Mouse (Mus musculus) bone marrow, adult 2 months (tissue): ENCODE data around the gene Sesn2. TPM values are rescaled to one million over a fixed set of nuclear protein-coding genes. Genes with fewer than 3 reads are reported as not detected.

Source experiments
- H3K27ac ChIP-seq: fragments of 200-500 bp; 2 replicates; pipeline ENCODE4 v1.5.1; 2012; ENCODE audit warnings: low read depth, mild to moderate bottlenecking, control low read depth, inconsistent platforms, low read length; ENCODE audit not compliant: control insufficient read depth, poor library complexity, insufficient read depth
- H3K4me1 ChIP-seq: fragments of 200-500 bp; 2 replicates; pipeline ENCODE4 v1.6.1; 2011; ENCODE audit warnings: low read length; ENCODE audit not compliant: control insufficient read depth, insufficient read depth
- H3K4me3 ChIP-seq: fragments of 200-500 bp; replicated peaks from 2 replicates; pipeline ENCODE3; 2011; ENCODE audit warnings: mild to moderate bottlenecking, low read depth, low read length, control low read depth; ENCODE audit not compliant: control insufficient read depth
- CTCF ChIP-seq: fragments of 200-500 bp; IDR thresholded peaks from 2 replicates; pipeline ENCODE4 v1.5.1; 2011; ENCODE audit warnings: low read length, control low read depth; ENCODE audit not compliant: control insufficient read depth, insufficient read depth
- POLR2A ChIP-seq: fragments of 200-500 bp; IDR thresholded peaks from 2 replicates; pipeline ENCODE4 v1.6.1; 2011; ENCODE audit warnings: low read depth, mild to moderate bottlenecking, control low read depth, low read length, borderline replicate concordance; ENCODE audit not compliant: control insufficient read depth
- WGBS: fragments of 180-500 bp; shearing (Covaris S2); methylation state at CpG from one replicate; pipeline ENCODE4 v1.1.7; 2018; 5-methylcytosine and 5-hydroxymethylcytosine counted together
- polyA plus RNA-seq: library from polyadenylated mRNA; stranded (reverse); fragments of >200 nt; gene quantifications from 2 replicates; pipeline ENCODE4 v1.2.4, GENCODE M21; 2011; ENCODE audit warnings: low replicate concordance; ENCODE audit not compliant: missing spikeins, insufficient read depth, insufficient read length

Gene Sesn2
- polyA plus RNA-seq, 1 experiment: 20.0 TPM

DNA sequence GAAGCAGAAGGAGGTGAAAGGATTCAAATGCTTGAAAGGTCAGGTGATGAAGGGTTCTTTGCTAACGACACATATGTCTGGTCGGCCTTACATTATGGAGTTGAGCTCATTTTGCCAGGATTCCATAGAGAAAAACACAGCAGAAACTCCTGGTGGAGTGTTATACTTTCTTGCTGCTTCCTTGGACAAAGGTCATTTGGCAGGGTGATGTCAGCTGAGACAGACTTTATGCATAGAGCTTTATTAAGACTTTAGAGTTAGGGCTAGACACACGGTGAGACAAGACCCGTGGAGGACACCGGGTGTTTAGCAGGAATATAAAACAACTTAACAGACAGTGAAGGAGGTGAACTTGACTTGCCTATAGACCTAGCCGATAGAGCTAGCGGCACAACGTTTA is 32.5 kb downstream of the Sesn2 start:
- 87% methylated on average over 8 of the region's 8 CpGs for WGBS
- TF ChIP-seq CTCF: no peak
- no peak for TF ChIP-seq POLR2A
- Histone ChIP-seq H3K4me3 (no peak overlapping the region), H3K4me1 (peaks cover 2% of the 10 kb centered on the region), H3K27ac (no peak overlapping the region)

DNA sequence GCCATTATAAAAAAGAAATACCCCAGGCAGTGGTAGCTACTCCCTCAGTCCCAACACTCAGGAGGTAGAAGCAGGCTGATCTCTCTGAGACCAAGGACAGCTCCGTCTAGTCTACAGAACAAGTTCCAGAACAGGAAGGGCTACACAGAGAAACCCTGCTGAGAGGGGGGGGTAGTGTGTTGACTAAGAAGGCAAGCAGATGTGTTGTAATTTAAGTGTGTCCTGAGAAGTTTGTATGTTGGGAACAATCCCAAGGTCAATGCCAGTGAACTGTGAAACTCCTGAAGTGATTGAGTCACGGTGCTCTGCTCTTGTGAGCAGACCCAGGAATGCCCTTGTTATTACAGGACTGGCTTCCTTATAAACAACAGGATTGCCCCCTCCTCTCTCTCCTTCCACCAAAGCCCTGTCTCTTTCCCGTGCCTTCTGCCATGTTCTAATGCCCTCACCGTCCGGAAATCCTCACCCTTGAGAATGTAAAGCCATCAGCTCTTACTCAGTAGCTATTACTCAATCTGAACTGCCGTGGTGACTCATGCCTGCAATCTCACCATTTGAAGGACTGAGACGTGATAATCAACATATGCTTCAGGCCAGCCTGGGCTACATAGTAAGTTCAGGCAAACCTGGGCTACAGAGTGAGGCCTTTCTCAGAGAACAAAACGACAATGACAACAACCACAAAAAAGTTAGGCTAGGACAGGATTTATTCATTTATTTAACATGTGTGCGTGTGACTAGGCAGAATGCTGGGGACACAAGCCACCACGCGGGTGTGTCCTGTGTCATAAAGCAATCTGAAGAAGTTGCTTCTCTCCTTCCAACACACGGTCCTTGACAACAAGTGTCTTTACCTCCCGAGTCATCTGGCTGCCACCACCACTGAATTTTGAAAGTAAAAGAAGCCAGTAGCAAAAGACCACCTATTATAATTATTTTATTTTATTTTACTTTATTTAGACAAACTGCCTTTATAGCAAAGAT is 34.1 kb downstream of the Sesn2 start:
- Histone ChIP-seq H3K27ac (peak overlapping the region; percentile 50), H3K4me3 (no peak overlapping the region), H3K4me1 (peaks cover 2% of the 10 kb centered on the region)
- TF ChIP-seq CTCF (no peak), POLR2A (no peak)
- WGBS: 51% methylated on average over 13 of the region's 13 CpGs

DNA sequence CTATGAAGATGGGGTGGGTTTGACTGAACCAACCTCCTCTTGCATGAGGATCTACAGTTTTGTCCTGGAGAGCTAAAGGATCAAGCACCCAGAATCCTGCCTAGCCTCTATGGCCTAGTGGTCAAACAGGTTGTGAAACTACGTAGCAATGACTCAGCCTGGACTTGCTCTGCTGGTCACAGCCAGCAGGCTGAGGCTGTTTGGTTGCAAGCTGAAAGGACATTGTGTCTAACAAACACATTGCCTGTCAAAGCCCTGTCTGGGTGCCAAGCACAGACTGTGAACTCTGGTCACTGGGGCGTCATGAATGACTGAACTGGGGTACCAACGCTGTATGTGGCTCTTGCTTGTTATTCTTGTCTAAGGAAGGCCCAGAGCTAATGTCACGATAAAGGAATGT is 35.7 kb downstream of the Sesn2 start:
- Histone ChIP-seq H3K4me1 (peaks cover 2% of the 10 kb centered on the region), H3K4me3 (no peak overlapping the region), H3K27ac (peak overlapping the region; percentile 66)
- no peak for TF ChIP-seq CTCF
- TF ChIP-seq POLR2A: no peak
- 67% methylated on average over 4 of the region's 4 CpGs for WGBS

DNA sequence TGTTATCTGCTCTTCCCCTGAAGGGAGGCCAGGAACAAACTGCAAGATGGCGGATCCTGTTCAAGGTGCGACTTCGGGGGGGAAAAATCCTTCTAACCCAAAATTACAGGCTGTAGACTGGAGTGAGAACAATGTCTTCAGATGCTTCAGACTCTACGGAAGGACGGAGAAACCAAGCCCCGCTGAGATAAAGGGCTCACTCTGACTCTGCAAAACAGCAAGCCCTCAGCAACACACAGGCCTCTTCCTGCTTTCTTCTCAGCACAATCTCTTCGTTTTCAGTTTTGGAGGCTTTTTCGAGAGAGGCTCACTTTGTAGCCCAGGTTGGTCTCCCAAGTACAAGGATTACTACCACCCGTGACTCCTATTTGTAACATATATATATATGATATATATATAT is 36.9 kb downstream of the Sesn2 start:
- Histone ChIP-seq H3K4me3 (no peak overlapping the region), H3K27ac (no peak overlapping the region), H3K4me1 (peaks cover 2% of the 10 kb centered on the region)
- WGBS: 28% methylated on average over 9 of the region's 9 CpGs
- TF ChIP-seq CTCF: no peak
- no peak for TF ChIP-seq POLR2A

DNA sequence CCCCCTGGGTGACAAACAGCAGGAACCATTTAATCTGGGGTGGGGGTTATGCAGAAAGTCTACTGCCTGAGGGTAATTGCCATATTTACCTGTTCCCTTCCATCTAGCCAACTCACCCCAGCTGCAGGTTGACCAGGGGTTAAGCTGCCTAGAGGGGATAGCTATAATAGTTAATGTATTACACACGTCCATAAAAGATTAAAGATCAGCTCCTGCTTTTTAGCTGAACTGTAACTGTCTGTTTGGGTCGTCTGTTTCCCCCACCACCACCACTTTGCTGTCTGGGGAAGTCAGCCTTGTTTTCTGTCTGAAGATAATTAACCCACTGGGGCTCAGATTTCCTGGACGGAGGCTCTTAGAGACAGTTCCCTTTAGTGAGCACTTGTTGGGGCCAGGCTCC is 40.4 kb downstream of the Sesn2 start:
- Histone ChIP-seq H3K27ac (no peak overlapping the region), H3K4me1 (peaks cover 2% of the 10 kb centered on the region), H3K4me3 (no peak overlapping the region)
- 16% methylated on average over 3 of the region's 3 CpGs for WGBS
- TF ChIP-seq POLR2A (no peak), CTCF (no peak)

DNA sequence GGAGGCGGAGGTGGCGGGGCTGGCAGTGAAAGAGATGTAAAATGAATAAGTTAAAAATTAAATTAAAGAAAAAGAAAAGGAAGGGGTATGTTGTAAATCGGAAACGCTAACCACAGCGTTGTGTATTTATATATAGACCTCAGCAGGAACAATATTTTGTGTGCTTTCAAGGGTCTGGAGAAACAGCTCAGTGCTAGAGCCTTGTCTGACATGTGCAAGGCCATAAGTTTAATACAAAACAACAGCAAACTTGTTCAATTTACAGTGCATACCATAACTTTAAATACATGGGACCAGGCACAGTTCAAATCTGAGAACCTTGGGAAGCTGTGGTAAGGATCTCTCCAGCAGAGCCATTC is 46.1 kb downstream of the Sesn2 start:
- WGBS: 0% methylated on average over 5 of the region's 5 CpGs
- no peak for TF ChIP-seq CTCF
- no peak for TF ChIP-seq POLR2A
- Histone ChIP-seq H3K27ac (no peak overlapping the region), H3K4me1 (no peaks in the 10 kb centered on the region), H3K4me3 (peak overlapping the region; percentile 98)

DNA sequence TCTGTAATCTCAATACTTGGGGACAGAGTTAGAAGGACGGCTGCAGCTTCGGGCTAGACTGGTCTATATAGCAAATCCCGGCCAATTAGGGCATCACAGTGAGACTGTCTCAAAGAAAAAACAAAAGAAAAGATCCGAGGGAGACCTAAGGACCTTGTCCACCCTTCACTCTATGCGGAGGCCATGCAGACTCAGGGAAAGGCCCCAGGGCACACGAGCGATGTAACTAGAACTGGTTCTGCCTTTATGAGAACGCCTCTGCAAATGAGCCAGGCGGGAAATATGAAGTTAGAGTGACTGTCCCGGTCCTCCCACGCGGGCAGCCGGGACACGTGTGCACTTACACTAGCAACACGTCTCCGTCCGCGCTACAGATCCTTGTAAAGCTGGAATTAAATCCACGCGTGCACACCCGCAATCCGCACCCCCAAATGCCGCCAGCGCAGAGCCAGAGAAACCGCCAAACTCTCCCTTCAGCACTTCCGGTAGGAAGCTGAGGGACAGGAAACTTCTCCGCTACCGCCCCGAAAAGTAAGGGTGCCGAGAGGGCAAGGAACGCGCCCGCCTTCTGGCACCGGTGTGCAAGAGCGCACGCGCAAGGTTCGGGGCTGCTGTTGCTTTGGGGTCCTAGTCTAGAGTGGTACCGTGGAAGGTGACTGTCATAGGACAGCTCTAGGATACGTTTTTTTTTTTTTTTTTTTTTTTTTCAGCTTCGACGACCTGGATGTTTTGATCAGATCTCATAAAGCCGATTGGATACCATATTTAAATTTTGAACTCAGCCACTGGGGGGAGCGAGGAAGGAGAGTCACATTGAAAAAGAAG is 46.7 kb downstream of the Sesn2 start, which contains the start of gene Med18:
Gene Med18, minus strand, starts transcription at position 492 of the 825 bp plus-strand sequence.
- under 1% methylated on average over 44 of the region's 44 CpGs for WGBS
- Histone ChIP-seq H3K4me1 (no peaks in the 10 kb centered on the region), H3K4me3 (peak within 1 kb of the TSS; percentile 98), H3K27ac (peak within 1 kb of the TSS; percentile 66)
- 0 out of 2 replicates have a peak, but pooled peaks have one; percentile 21 for TF ChIP-seq CTCF
- TF ChIP-seq POLR2A: peak; percentile 67; the same call in 1 of the 2 replicates

DNA sequence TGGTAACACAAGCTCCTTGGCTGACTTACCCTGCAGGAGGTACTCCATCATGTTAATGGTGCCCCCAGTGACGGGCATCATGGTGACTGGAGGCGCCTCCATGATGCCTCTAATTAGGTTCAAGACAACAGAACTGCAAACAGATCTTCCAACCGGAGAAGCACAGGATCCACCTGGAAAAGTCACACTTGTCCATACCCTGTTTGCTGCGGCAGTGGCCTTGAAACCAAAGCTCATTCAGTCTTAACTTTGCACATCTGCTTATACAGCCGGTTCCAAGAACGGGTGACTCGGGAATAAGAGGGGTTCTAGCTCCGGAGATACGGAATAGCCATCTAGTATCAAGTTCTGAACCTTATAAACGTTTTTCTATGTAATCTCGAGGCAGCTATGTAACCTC is 47.5 kb downstream of the Sesn2 start:
- Histone ChIP-seq H3K4me3 (peak overlapping the region; percentile 98), H3K27ac (no peak overlapping the region), H3K4me1 (no peaks in the 10 kb centered on the region)
- no peak for TF ChIP-seq CTCF
- no peak for TF ChIP-seq POLR2A
- WGBS: 7% methylated on average over 11 of the region's 11 CpGs
